Mouse (Mus musculus): ENCODE data around the gene Cd37. TPM values are rescaled to one million over a fixed set of nuclear protein-coding genes. Genes with fewer than 3 reads are reported as not detected.

Cd37 gene
- total and polyA plus RNA-seq, 2 experiments from 2014 or later: 2.3 TPM; not detected in 1

GRCm38 (mm10) chr7:45198435-45198834 is 40.5 kb downstream of the Cd37 start:
- 5% methylated on average over 5 of the region's 5 CpGs for WGBS
- no peaks in the 10 kb centered on the region for H3K9me3 ChIP-seq (replicated peaks; ENCODE audit: control insufficient read depth, low read length)
- peak; percentile 96 for TF ChIP-seq CTCF (IDR thresholded peaks at IDR 0.05; ENCODE audit: low read depth)
- TF ChIP-seq EP300 (IDR thresholded peaks at IDR 0.05; ENCODE audit: low read depth): no peak
- DNase-seq (ENCODE audit: low spot score): peak; percentile 74
- no peak overlapping the region for H3K4me2 ChIP-seq (ENCODE audit: low read depth, low read length)
- H3K36me3 ChIP-seq (replicated peaks; ENCODE audit: control insufficient read depth, insufficient read depth, low read length): no peaks in the 10 kb centered on the region
- H3K27ac ChIP-seq (ENCODE audit: low read depth): no peak overlapping the region
- H3K9ac ChIP-seq (replicated peaks; ENCODE audit: low read depth, low read length): no peak overlapping the region
- ATAC-seq (ENCODE audit: insufficient read depth, low read depth): no peak; the same call in 1 of the 2 replicates
- peaks cover 7% of the 10 kb centered on the region; the same call in 1 of the 2 replicates for H3K4me1 ChIP-seq (ENCODE audit: control insufficient read depth, insufficient read depth)
- H3K27me3 ChIP-seq (ENCODE audit: control insufficient read depth, insufficient read depth, low read length): peaks cover 4% of the 10 kb centered on the region; the same call in 1 of the 2 replicates
- H3K4me3 ChIP-seq (ENCODE audit: low read depth, low read length): no peak overlapping the region

DNA sequence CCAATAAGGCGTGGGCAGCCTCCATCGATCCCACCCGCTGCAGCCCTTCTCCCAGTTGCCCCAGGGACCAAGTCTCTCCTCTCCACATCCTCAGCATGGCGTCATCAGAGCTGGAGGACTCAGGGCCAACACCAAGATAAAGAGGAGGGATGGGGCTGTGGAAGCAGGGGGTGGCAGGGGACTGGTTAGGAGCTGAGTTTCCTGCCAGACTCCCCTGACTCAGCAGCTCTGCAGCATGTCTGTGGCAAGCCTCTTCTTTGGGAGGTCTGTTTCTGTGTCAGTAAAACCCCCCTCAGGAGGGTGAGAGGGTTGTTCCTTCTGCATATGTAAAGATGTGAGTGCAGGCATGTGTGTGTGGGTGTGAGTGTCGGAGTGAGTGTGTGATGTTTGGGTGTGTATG is 41.9 kb downstream of the Cd37 start:
- TF ChIP-seq EP300 (IDR thresholded peaks at IDR 0.05; ENCODE audit: low read depth): no peak
- TF ChIP-seq CTCF (IDR thresholded peaks at IDR 0.05; ENCODE audit: low read depth): no peak
- Histone ChIP-seq H3K9ac (replicated peaks; ENCODE audit: low read depth, low read length) (no peak overlapping the region), H3K27me3 (ENCODE audit: control insufficient read depth, insufficient read depth, low read length) (peaks cover 4% of the 10 kb centered on the region; the same call in 1 of the 2 replicates), H3K4me3 (ENCODE audit: low read depth, low read length) (no peak overlapping the region), H3K36me3 (replicated peaks; ENCODE audit: control insufficient read depth, insufficient read depth, low read length) (no peaks in the 10 kb centered on the region), H3K9me3 (replicated peaks; ENCODE audit: control insufficient read depth, low read length) (no peaks in the 10 kb centered on the region), H3K4me2 (ENCODE audit: low read depth, low read length) (no peak overlapping the region), H3K27ac (ENCODE audit: low read depth) (no peak overlapping the region), H3K4me1 (ENCODE audit: control insufficient read depth, insufficient read depth) (peaks cover 7% of the 10 kb centered on the region; the same call in 1 of the 2 replicates)
- 71% methylated on average over 5 of the region's 5 CpGs for WGBS
- ATAC-seq (ENCODE audit: insufficient read depth, low read depth) (no peak), DNase-seq (ENCODE audit: low spot score) (no peak)

- H3K36me3 ChIP-seq (replicated peaks; ENCODE audit: control insufficient read depth, insufficient read depth, low read length): no peaks in the 10 kb centered on the region
- H3K4me2 ChIP-seq (ENCODE audit: low read depth, low read length): no peak overlapping the region
- TF ChIP-seq CTCF (IDR thresholded peaks at IDR 0.05; ENCODE audit: low read depth) (no peak), EP300 (IDR thresholded peaks at IDR 0.05; ENCODE audit: low read depth) (no peak)
- H3K27me3 ChIP-seq (ENCODE audit: control insufficient read depth, insufficient read depth, low read length): peaks cover 4% of the 10 kb centered on the region; the same call in 1 of the 2 replicates
- H3K4me1 ChIP-seq (ENCODE audit: control insufficient read depth, insufficient read depth): peaks cover 7% of the 10 kb centered on the region; the same call in 1 of the 2 replicates
- 81% methylated on average over 4 of the region's 4 CpGs for WGBS
- ATAC-seq (ENCODE audit: insufficient read depth, low read depth) (no peak), DNase-seq (ENCODE audit: low spot score) (no peak)
- no peak overlapping the region for H3K4me3 ChIP-seq (ENCODE audit: low read depth, low read length)
- H3K27ac ChIP-seq (ENCODE audit: low read depth): no peak overlapping the region
- H3K9me3 ChIP-seq (replicated peaks; ENCODE audit: control insufficient read depth, low read length): no peaks in the 10 kb centered on the region
- H3K9ac ChIP-seq (replicated peaks; ENCODE audit: low read depth, low read length): no peak overlapping the region
Measured at GRCm38 (mm10) chr7:45196176-45196535, 42.8 kb downstream of the Cd37 start.

- no peak overlapping the region for H3K27ac ChIP-seq (ENCODE audit: low read depth)
Measured at GRCm38 (mm10) chr7:45195341-45196175, 43.4 kb downstream of the Cd37 start.

GRCm38 (mm10) chr7:45193871-45194785 is 44.8 kb downstream of the Cd37 start:
- H3K4me1 ChIP-seq (ENCODE audit: control insufficient read depth, insufficient read depth): peaks cover 7% of the 10 kb centered on the region; the same call in 1 of the 2 replicates
- no peak overlapping the region for H3K4me2 ChIP-seq (ENCODE audit: low read depth, low read length)
- DNase-seq (ENCODE audit: low spot score) (no peak), ATAC-seq (ENCODE audit: insufficient read depth, low read depth) (no peak)
- 76% methylated on average over 17 of the region's 17 CpGs for WGBS
- no peak overlapping the region for H3K27ac ChIP-seq (ENCODE audit: low read depth)
- no peaks in the 10 kb centered on the region for H3K36me3 ChIP-seq (replicated peaks; ENCODE audit: control insufficient read depth, insufficient read depth, low read length)
- H3K9ac ChIP-seq (replicated peaks; ENCODE audit: low read depth, low read length): no peak overlapping the region
- H3K4me3 ChIP-seq (ENCODE audit: low read depth, low read length): no peak overlapping the region
- no peaks in the 10 kb centered on the region for H3K9me3 ChIP-seq (replicated peaks; ENCODE audit: control insufficient read depth, low read length)
- H3K27me3 ChIP-seq (ENCODE audit: control insufficient read depth, insufficient read depth, low read length): peaks cover 12% of the 10 kb centered on the region; the same call in 1 of the 2 replicates
- TF ChIP-seq CTCF (IDR thresholded peaks at IDR 0.05; ENCODE audit: low read depth): no peak
- no peak for TF ChIP-seq EP300 (IDR thresholded peaks at IDR 0.05; ENCODE audit: low read depth)

More at GRCm38 (mm10) chr7:45195341-45196175, 43.4 kb downstream of the Cd37 start:
- Histone ChIP-seq H3K4me2 (ENCODE audit: low read depth, low read length) (no peak overlapping the region), H3K9me3 (replicated peaks; ENCODE audit: control insufficient read depth, low read length) (no peaks in the 10 kb centered on the region), H3K9ac (replicated peaks; ENCODE audit: low read depth, low read length) (no peak overlapping the region), H3K4me3 (ENCODE audit: low read depth, low read length) (no peak overlapping the region), H3K36me3 (replicated peaks; ENCODE audit: control insufficient read depth, insufficient read depth, low read length) (no peaks in the 10 kb centered on the region), H3K27me3 (ENCODE audit: control insufficient read depth, insufficient read depth, low read length) (peaks cover 4% of the 10 kb centered on the region; the same call in 1 of the 2 replicates), H3K4me1 (ENCODE audit: control insufficient read depth, insufficient read depth) (peaks cover 7% of the 10 kb centered on the region; the same call in 1 of the 2 replicates)
- 50% methylated on average over 13 of the region's 13 CpGs for whole genome bisulfite sequencing
- no peak for ATAC-seq (ENCODE audit: insufficient read depth, low read depth)
- TF ChIP-seq EP300 (IDR thresholded peaks at IDR 0.05; ENCODE audit: low read depth) (no peak), CTCF (IDR thresholded peaks at IDR 0.05; ENCODE audit: low read depth) (no peak)
- DNase-seq (ENCODE audit: low spot score): no peak

All from heart, postnatal 0 days (tissue).